Mouse (Mus musculus): ENCODE measurements at regions not wholly inside any gene's neighbourhood (a gene's known extent, or its start where the extent isn't known, plus 50 kb on each side); places are given as distances from the start of the nearest gene placed in this dataset.

DNA sequence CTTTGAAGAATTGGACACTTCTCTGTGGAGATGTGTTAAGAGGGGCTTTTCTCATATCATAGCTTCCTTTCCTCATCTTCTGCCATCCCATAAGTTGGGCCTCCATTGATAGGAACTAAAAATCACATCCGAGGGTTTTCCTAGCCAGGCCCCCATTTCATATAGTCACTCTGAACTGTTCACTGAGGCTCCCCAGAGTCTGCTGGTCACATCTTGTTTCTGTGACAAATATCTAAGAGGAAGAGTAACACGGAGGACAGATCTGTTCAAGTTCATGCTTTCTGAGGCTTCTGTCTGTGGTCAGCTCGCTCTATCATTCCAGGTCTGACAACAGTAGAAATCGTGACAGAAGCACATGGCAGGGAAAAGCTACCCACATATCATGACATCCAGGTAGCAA lies 216.0 kb upstream of the Clint1 start:
- TF ChIP-seq CTCF (IDR thresholded peaks at IDR 0.05; ENCODE audit: borderline replicate concordance, insufficient read depth, low read depth, low read length): no peak
- no peak for TF ChIP-seq POLR2A (IDR thresholded peaks at IDR 0.05; ENCODE audit: borderline replicate concordance, insufficient read depth, low read length)
- H3K27me3 ChIP-seq (ENCODE audit: control insufficient read depth, insufficient read depth, low read length): no peaks in the 10 kb centered on the region
- H3K4me1 ChIP-seq (ENCODE audit: control insufficient read depth, insufficient read depth, low read length): no peaks in the 10 kb centered on the region
- WGBS: 92% methylated on average over 4 of the region's 4 CpGs
- DNase-seq: no peak
- H3K4me3 ChIP-seq (replicated peaks; ENCODE audit: insufficient read depth, low read depth, low read length): no peak overlapping the region
- H3K27ac ChIP-seq (ENCODE audit: insufficient read depth, low read length): no peak overlapping the region

DNA sequence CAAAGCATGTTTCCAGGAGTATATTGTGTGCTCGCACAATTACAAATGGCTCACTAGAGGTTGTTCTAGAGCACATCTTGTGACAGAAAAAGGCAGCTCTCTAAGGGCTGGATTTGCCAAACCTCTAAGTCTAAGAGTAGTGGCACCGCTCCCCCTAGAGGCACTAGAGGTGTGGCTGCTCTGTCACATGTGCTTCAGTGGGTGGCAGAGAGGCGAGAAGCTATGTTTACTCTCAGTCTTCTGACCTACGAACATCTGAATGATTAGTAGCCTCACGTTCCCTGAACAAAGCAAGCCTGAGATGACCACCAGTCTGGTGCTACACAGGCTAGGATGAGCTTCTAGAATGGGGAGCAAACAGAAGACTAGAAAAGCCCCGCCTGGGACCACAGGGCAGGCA lies 212.6 kb upstream of the Clint1 start:
- 82% methylated on average over 6 of the region's 6 CpGs for WGBS
- TF ChIP-seq CTCF (IDR thresholded peaks at IDR 0.05; ENCODE audit: borderline replicate concordance, insufficient read depth, low read depth, low read length) (no peak), POLR2A (IDR thresholded peaks at IDR 0.05; ENCODE audit: borderline replicate concordance, insufficient read depth, low read length) (no peak)
- DNase-seq: no peak
- Histone ChIP-seq H3K4me3 (replicated peaks; ENCODE audit: insufficient read depth, low read depth, low read length) (no peak overlapping the region), H3K27ac (ENCODE audit: insufficient read depth, low read length) (no peak overlapping the region), H3K27me3 (ENCODE audit: control insufficient read depth, insufficient read depth, low read length) (no peaks in the 10 kb centered on the region), H3K4me1 (ENCODE audit: control insufficient read depth, insufficient read depth, low read length) (no peaks in the 10 kb centered on the region)

DNA sequence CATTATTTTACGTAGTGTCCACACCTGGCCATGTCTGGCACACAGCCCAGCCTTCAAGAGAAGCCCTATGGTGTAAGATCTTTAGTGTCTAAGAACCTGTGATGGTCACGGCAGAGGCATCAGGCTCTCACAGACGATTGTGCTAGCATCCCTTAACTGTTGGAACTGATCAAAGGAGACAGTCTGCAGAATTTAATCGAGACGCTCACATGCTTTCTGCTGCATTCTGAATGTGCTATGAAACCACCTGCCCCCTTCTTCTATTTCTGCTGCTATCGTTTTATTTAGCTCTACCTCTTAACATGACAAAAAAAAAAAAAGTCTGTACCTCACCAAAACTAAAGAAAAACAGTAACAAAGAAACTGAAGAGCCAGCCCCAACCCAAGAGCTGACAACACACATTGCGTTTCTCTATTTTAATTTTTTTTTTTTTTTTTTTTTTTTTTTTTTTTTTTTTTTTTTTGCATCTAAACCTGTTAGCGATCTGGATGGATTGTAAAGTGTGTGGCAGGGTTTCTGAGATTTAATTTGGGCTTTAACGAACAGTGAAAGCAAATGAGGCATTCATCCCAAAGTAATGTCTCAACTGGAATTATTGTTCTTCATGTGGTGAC lies 209.6 kb upstream of the Clint1 start:
- no peak for DNase-seq
- no peaks in the 10 kb centered on the region; the same call in 1 of the 2 replicates for H3K27me3 ChIP-seq (ENCODE audit: control insufficient read depth, insufficient read depth, low read length)
- no peak overlapping the region for H3K27ac ChIP-seq (ENCODE audit: insufficient read depth, low read length)
- TF ChIP-seq CTCF (IDR thresholded peaks at IDR 0.05; ENCODE audit: borderline replicate concordance, insufficient read depth, low read depth, low read length) (no peak), POLR2A (IDR thresholded peaks at IDR 0.05; ENCODE audit: borderline replicate concordance, insufficient read depth, low read length) (no peak)
- no peaks in the 10 kb centered on the region for H3K4me1 ChIP-seq (ENCODE audit: control insufficient read depth, insufficient read depth, low read length)
- no peak overlapping the region for H3K4me3 ChIP-seq (replicated peaks; ENCODE audit: insufficient read depth, low read depth, low read length)
- 57% methylated on average over 9 of the region's 9 CpGs for WGBS

DNA sequence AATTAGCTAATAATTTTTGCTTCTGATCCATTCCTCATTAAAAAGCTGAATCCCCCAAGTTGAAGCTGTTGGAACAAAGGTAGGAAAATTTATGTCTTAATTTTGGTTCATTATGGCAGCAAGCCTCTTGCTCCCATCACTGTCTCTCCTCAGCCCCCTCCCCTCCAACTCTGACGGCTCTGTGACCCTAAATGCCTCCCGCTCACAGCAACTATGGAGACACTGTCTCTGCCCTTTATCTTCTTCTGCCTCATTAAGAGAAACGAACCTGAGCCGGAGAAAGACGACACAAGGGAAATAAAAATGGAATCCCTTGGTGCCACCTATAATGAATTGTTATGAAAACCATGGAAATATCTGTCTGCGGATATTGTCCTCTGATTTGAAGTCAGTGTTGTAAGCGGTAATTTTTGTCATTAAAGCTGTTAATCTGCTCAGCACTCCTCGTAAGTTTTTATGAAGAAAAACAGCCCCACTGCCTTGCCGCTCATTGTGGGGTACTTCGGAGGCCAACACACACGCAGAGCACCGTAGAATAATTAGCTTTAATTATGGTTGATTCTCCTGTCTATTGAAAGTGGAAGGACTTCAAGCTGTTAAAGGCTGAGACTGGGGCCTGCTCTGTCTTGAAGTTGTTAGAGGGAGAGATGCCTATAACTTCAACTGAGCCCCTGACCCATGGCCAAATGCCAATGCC lies 208.1 kb upstream of the Clint1 start:
- 84% methylated on average over 12 of the region's 12 CpGs for WGBS
- no peak overlapping the region for H3K27ac ChIP-seq (ENCODE audit: insufficient read depth, low read length)
- no peaks in the 10 kb centered on the region for H3K4me1 ChIP-seq (ENCODE audit: control insufficient read depth, insufficient read depth, low read length)
- DNase-seq: no peak
- no peaks in the 10 kb centered on the region; the same call in 1 of the 2 replicates for H3K27me3 ChIP-seq (ENCODE audit: control insufficient read depth, insufficient read depth, low read length)
- H3K4me3 ChIP-seq (replicated peaks; ENCODE audit: insufficient read depth, low read depth, low read length): no peak overlapping the region
- TF ChIP-seq POLR2A (IDR thresholded peaks at IDR 0.05; ENCODE audit: borderline replicate concordance, insufficient read depth, low read length) (no peak), CTCF (IDR thresholded peaks at IDR 0.05; ENCODE audit: borderline replicate concordance, insufficient read depth, low read depth, low read length) (no peak)

DNA sequence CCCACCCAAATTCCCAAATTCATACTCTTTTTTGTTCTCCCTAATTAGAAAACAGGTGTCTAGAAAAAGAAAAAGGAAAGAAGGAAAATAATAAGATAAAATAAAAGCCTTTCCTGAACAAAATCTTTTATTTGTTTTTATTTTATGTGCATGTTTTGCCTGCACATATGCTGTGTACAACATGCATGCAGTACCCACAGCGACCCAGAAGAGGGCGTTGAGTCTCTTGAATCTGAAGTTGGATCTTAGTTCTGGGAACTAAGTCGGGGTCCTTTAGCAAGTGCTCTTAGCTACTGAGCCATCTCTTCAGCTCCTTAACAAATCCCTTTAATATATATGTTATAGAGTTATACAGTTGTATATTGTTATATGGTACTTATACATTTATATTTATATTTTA lies 206.0 kb upstream of the Clint1 start:
- TF ChIP-seq CTCF (IDR thresholded peaks at IDR 0.05; ENCODE audit: borderline replicate concordance, insufficient read depth, low read depth, low read length): no peak
- no peak for TF ChIP-seq POLR2A (IDR thresholded peaks at IDR 0.05; ENCODE audit: borderline replicate concordance, insufficient read depth, low read length)
- Histone ChIP-seq H3K4me1 (ENCODE audit: control insufficient read depth, insufficient read depth, low read length) (no peaks in the 10 kb centered on the region), H3K27me3 (ENCODE audit: control insufficient read depth, insufficient read depth, low read length) (no peaks in the 10 kb centered on the region; the same call in 1 of the 2 replicates), H3K27ac (ENCODE audit: insufficient read depth, low read length) (no peak overlapping the region), H3K4me3 (replicated peaks; ENCODE audit: insufficient read depth, low read depth, low read length) (no peak overlapping the region)
- DNase-seq: no peak
- whole genome bisulfite sequencing: 70% methylated on average over 3 of the region's 3 CpGs

DNA sequence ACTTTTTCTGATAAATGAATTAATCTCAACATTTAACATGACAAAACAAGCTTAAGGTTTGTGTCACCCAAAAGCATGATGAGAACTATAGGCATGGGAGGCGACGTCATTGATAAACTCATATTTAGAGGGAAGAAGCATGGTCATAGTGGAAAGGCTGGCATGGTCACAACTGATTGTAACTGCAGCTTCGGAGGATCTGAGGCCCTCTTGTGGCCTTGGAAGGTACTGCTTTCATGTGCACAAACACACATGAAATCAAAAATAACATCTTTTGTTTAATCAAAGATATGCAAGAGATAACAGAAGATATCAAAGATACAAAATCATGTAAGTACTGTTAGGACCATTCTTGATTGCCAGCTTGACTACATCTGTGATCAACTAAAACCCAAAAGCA lies 204.0 kb upstream of the Clint1 start:
- Histone ChIP-seq H3K4me3 (replicated peaks; ENCODE audit: insufficient read depth, low read depth, low read length) (no peak overlapping the region), H3K27me3 (ENCODE audit: control insufficient read depth, insufficient read depth, low read length) (no peaks in the 10 kb centered on the region; the same call in 1 of the 2 replicates), H3K27ac (ENCODE audit: insufficient read depth, low read length) (no peak overlapping the region), H3K4me1 (ENCODE audit: control insufficient read depth, insufficient read depth, low read length) (no peaks in the 10 kb centered on the region)
- WGBS: 59% methylated on average over 3 of the region's 3 CpGs
- no peak for DNase-seq
- TF ChIP-seq CTCF (IDR thresholded peaks at IDR 0.05; ENCODE audit: borderline replicate concordance, insufficient read depth, low read depth, low read length) (peak; percentile 9; the same call in 1 of the 2 replicates), POLR2A (IDR thresholded peaks at IDR 0.05; ENCODE audit: borderline replicate concordance, insufficient read depth, low read length) (no peak)

DNA sequence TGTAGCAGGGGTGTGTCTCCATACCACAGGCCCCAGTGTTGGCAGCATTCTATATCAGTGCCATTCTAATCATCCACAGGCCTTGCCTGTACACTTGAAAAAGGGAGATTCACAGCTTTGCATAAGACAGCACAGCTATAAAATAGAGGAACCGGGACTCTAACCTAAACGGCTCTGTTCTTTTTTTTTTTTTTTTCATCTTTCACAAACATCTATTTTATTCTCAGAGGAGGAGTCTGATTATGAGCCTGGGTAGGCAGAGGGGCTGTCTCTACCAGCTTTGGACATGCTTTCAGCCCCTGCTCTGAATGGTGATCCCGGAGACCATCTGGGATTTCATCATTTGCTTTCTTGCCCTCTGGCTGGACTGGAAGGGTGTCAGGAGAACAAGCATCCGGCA lies 195.6 kb upstream of the Clint1 start:
- Histone ChIP-seq H3K27me3 (ENCODE audit: control insufficient read depth, insufficient read depth, low read length) (no peaks in the 10 kb centered on the region), H3K27ac (ENCODE audit: insufficient read depth, low read length) (no peak overlapping the region), H3K4me3 (replicated peaks; ENCODE audit: insufficient read depth, low read depth, low read length) (no peak overlapping the region), H3K4me1 (ENCODE audit: control insufficient read depth, insufficient read depth, low read length) (no peaks in the 10 kb centered on the region)
- WGBS: 87% methylated on average over 4 of the region's 4 CpGs
- DNase-seq: no peak
- TF ChIP-seq CTCF (IDR thresholded peaks at IDR 0.05; ENCODE audit: borderline replicate concordance, insufficient read depth, low read depth, low read length) (no peak), POLR2A (IDR thresholded peaks at IDR 0.05; ENCODE audit: borderline replicate concordance, insufficient read depth, low read length) (no peak)

All from cerebellum, adult 2 months (tissue).